Mouse (Mus musculus): ENCODE results near the gene Asic2. TPM values are rescaled to one million over a fixed set of nuclear protein-coding genes. Genes with fewer than 3 reads are reported as not detected.
A peak's percentile ranks its signal among the peaks of the same experiment; 100 is the strongest.

Gene Asic2
- polyA plus RNA-seq, 1 experiment from 2014 or later = 0.35 TPM

DNA sequence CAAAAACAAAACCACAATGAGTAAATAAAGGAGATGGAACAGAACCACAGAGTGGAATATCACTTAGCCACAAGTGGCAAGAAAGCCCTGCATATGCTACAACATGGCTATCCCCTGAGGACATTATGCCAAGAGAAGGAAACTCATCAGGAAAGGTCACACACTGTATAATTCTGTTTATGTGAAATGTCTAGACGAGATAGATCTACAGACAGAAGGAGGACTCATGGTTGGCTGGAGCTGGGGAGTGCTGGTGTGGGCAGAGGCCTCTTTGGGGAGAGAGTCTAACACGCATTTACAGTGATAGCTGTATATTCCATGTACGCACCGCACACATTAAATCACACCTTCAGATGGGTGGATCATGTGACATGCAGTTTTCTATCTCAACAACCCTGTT is 884.4 kb downstream of the Asic2 start:
- H3K4me3 ChIP-seq (replicated peaks) = no peak overlapping the region
- H3K9me3 ChIP-seq (replicated peaks) = no peaks in the 10 kb centered on the region
- no peaks in the 10 kb centered on the region for H3K36me3 ChIP-seq
- H3K27ac ChIP-seq (replicated peaks) = no peak overlapping the region
- H3K4me2 ChIP-seq (replicated peaks) = no peak overlapping the region
- H3K27me3 ChIP-seq = no peaks in the 10 kb centered on the region
- 62% methylated on average over 4 of the region's 4 CpGs for WGBS
- peaks cover 7% of the 10 kb centered on the region for H3K4me1 ChIP-seq
- H3K9ac ChIP-seq = no peak overlapping the region
- no peak for ATAC-seq (ENCODE audit: insufficient number of reproducible peaks, low FRiP score, low TSS enrichment, low read depth)

DNA sequence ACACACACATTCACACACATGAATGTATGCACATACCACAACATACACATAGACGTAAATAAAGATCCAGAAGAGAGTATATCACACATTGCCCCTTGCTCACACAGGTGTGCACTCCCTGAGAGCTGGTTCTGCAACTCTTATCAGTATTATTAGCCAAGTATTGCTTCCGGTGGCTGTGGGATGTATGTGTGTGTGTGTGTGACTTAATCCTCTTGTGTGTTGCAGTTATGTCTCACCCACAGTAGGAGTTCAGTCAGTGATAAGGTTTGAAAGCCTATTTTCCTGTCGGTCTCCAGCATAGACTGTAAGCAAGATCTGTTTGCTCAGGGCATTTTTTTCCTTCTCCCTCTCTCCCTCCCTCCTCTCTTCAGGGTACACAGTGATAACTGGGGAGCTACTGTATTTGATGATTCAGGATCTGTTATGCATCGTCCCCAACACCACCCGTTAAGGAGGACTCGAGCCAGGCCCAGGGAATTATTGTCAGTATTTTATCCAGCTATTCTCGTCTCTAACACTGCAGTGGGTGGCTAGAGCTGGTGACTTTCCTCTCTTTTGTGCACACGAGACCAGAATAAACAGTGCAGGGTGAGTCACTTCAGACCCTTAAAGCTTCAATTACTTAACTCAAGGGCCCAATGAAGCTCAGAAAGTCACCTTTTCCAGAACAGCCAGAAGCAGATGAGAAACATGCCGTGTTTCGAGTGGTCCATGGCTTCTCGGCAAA is 888.0 kb downstream of the Asic2 start:
- no peak overlapping the region for H3K27ac ChIP-seq (replicated peaks)
- H3K27me3 ChIP-seq = no peaks in the 10 kb centered on the region
- H3K4me2 ChIP-seq (replicated peaks) = no peak overlapping the region
- 68% methylated on average over 11 of the region's 11 CpGs for WGBS
- no peak overlapping the region for H3K9ac ChIP-seq
- no peak overlapping the region for H3K4me3 ChIP-seq (replicated peaks)
- peaks cover 9% of the 10 kb centered on the region for H3K4me1 ChIP-seq
- no peak for ATAC-seq (ENCODE audit: insufficient number of reproducible peaks, low FRiP score, low TSS enrichment, low read depth)
- no peaks in the 10 kb centered on the region for H3K36me3 ChIP-seq
- H3K9me3 ChIP-seq (replicated peaks) = no peaks in the 10 kb centered on the region

DNA sequence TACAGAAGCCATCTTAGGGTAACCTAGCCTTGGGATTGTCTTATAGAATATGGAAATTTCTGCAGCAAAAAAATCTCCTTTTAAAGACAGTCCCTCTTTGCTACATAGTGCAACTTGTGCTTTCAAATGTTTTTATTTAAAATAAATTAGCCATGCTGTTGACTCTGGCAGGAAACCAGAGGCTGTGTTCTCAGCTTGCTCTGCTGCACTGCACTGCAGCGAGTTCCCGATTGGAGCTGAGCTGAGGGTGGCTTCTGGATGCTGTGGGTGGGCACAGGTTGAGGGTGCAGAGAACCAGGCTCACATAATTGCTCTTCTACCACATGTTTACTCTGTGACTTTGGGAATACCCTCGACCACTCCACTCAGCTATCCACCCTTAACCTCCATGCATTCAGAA is 889.0 kb downstream of the Asic2 start:
- WGBS = 33% methylated on average over 3 of the region's 3 CpGs
- Histone ChIP-seq H3K9me3 (replicated peaks) (no peaks in the 10 kb centered on the region), H3K27ac (replicated peaks) (no peak overlapping the region), H3K4me1 (peaks cover 9% of the 10 kb centered on the region), H3K36me3 (no peaks in the 10 kb centered on the region), H3K4me2 (replicated peaks) (no peak overlapping the region), H3K4me3 (replicated peaks) (no peak overlapping the region), H3K9ac (no peak overlapping the region), H3K27me3 (no peaks in the 10 kb centered on the region)
- 0 out of 2 replicates have a peak, but pooled peaks have one; percentile 47 for ATAC-seq (ENCODE audit: insufficient number of reproducible peaks, low FRiP score, low TSS enrichment, low read depth)

DNA sequence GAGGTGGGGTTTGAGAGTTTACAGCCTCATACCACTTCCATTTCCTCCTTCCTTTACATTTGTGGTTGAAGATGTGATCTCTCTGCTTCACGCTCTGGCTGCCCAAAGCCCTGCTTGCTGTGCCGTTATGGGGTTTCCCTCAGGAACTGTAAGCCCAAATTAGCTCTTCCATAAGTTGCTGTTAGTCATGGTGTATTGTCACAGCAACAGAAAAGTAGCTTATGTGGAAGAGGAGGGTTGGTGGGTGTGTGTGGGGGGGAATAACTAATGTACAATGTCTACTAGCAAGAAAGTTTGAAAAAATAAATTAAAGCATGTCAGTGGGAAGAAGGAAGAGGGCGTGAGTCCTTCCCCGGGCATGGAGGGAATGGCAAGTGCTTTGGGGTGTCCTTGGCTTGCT is 896.4 kb downstream of the Asic2 start:
- H3K4me2 ChIP-seq (replicated peaks) = no peak overlapping the region
- no peak overlapping the region for H3K27ac ChIP-seq (replicated peaks)
- no peak overlapping the region for H3K4me3 ChIP-seq (replicated peaks)
- H3K4me1 ChIP-seq = no peaks in the 10 kb centered on the region
- ATAC-seq (ENCODE audit: insufficient number of reproducible peaks, low FRiP score, low TSS enrichment, low read depth) = no peak
- no peaks in the 10 kb centered on the region for H3K9me3 ChIP-seq (replicated peaks)
- WGBS = 77% methylated on average over 4 of the region's 4 CpGs
- no peak overlapping the region for H3K9ac ChIP-seq
- no peaks in the 10 kb centered on the region for H3K36me3 ChIP-seq
- H3K27me3 ChIP-seq = no peaks in the 10 kb centered on the region

DNA sequence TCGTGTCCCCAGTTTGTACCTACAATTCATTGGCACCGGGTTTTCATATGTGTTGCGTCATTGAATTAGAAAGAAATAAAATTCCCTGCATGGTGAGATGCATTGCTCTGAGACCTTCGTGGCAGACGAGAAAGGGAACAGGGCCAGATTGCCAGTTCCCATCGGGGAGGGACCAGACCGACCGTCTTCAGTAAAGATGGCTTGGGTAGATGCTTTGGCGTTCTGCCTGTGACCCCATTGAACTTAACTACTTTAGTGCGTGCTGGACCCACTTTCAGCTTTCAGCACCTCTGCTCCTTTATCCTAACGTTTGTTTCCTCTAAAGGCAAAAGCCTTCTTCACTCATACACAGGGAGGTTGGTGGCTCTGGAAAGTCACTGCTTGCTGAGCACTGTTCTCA is 902.9 kb downstream of the Asic2 start:
- 76% methylated on average over 11 of the region's 11 CpGs for WGBS
- H3K4me3 ChIP-seq (replicated peaks) = no peak overlapping the region
- no peaks in the 10 kb centered on the region for H3K9me3 ChIP-seq (replicated peaks)
- no peak overlapping the region for H3K9ac ChIP-seq
- H3K36me3 ChIP-seq = no peaks in the 10 kb centered on the region
- H3K4me1 ChIP-seq = no peaks in the 10 kb centered on the region
- no peak overlapping the region for H3K4me2 ChIP-seq (replicated peaks)
- no peaks in the 10 kb centered on the region for H3K27me3 ChIP-seq
- ATAC-seq (ENCODE audit: insufficient number of reproducible peaks, low FRiP score, low TSS enrichment, low read depth) = no peak
- no peak overlapping the region for H3K27ac ChIP-seq (replicated peaks)

DNA sequence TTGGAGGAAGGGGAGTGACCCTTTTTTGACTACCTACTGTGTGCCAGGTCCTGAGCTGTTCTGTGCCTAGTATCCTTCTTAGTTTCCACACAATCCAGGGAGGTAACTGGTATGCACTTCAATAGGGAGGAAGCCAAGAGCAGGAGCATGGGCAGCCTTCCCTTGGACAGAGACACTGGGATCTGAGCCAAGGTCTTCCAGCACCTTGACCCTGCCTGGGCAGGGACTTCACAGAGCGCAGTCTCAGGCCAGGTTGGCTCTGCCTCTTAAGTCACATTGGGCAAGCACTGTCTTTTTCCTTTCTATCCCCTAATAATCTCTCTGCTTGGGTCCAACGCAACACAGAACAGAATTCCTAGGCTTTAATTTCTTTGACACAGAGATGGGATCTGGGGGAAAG is 904.3 kb downstream of the Asic2 start:
- H3K9ac ChIP-seq = no peak overlapping the region
- 82% methylated on average over 2 of the region's 2 CpGs for WGBS
- H3K9me3 ChIP-seq (replicated peaks) = no peaks in the 10 kb centered on the region
- no peak overlapping the region for H3K4me2 ChIP-seq (replicated peaks)
- no peak overlapping the region for H3K4me3 ChIP-seq (replicated peaks)
- ATAC-seq (ENCODE audit: insufficient number of reproducible peaks, low FRiP score, low TSS enrichment, low read depth) = no peak
- H3K27ac ChIP-seq (replicated peaks) = no peak overlapping the region
- H3K27me3 ChIP-seq = no peaks in the 10 kb centered on the region
- no peaks in the 10 kb centered on the region for H3K36me3 ChIP-seq
- no peaks in the 10 kb centered on the region for H3K4me1 ChIP-seq

DNA sequence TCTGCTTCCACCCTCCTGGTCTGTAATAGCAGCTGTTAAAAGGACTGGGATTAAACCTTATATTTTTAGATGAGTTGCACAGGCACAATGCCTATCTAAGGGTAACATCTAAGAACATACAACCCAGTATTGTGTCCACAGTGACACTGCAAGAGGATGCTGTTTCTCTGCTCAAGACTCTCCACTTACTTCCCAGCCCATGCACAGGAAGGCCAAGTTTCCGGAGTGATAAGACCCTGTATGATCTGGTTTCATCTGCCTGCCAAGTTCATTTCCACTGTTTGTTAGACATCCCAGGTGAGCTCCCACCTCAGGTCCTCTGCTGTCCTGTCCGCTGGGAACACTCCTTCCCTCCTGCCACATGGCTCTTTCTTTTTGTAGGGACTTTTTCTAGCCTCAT is 908.2 kb downstream of the Asic2 start:
- Histone ChIP-seq H3K9ac (no peak overlapping the region), H3K4me1 (no peaks in the 10 kb centered on the region), H3K27ac (replicated peaks) (no peak overlapping the region), H3K27me3 (no peaks in the 10 kb centered on the region), H3K4me3 (replicated peaks) (no peak overlapping the region), H3K9me3 (replicated peaks) (no peaks in the 10 kb centered on the region), H3K36me3 (no peaks in the 10 kb centered on the region), H3K4me2 (replicated peaks) (no peak overlapping the region)
- 84% methylated on average over 2 of the region's 2 CpGs for WGBS
- no peak for ATAC-seq (ENCODE audit: insufficient number of reproducible peaks, low FRiP score, low TSS enrichment, low read depth)

DNA sequence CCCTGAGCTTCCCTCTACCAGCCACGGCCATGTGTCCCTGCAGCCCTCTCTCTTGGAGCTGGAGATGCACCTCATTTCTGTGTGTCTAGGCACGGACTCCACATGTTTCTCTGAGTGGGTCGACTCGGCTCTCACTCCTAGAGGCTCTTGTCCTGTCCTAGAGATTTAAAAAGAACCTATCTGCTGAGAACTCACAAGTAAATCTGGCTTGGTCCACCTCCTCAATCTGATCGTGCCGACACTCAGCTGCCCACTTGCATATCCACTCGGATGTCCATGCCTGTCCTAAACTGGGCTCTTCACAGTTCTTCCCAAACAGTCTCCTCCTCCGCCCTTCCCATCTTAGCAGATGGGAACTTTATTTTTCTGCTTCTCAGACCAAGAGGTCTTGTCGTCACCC is 908.7 kb downstream of the Asic2 start:
- Histone ChIP-seq H3K4me3 (replicated peaks) (no peak overlapping the region), H3K9me3 (replicated peaks) (no peaks in the 10 kb centered on the region), H3K36me3 (no peaks in the 10 kb centered on the region), H3K27me3 (no peaks in the 10 kb centered on the region), H3K9ac (no peak overlapping the region), H3K4me2 (replicated peaks) (no peak overlapping the region), H3K4me1 (no peaks in the 10 kb centered on the region), H3K27ac (replicated peaks) (no peak overlapping the region)
- 82% methylated on average over 9 of the region's 9 CpGs for WGBS
- ATAC-seq (ENCODE audit: insufficient number of reproducible peaks, low FRiP score, low TSS enrichment, low read depth) = no peak

DNA sequence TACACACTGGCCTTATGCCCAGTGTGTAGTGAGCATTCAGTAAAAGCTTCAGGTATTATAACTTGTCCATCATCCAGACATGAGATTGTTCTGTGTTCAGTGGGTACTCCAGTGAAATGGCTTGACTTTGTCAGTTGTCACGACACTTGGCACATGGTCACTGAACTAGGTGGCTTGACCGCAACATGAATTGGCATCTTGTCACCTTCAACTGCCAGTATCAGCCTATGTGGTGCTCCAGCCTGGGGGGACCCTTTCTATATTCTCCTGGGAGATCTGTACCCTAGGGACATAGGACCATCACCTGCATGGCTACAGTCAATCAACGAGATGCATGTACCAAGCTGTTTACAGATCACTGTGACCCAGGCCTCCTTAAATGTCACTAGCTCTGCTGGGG is 910.8 kb downstream of the Asic2 start:
- Histone ChIP-seq H3K9me3 (replicated peaks) (no peaks in the 10 kb centered on the region), H3K4me1 (no peaks in the 10 kb centered on the region), H3K4me3 (replicated peaks) (no peak overlapping the region), H3K4me2 (replicated peaks) (no peak overlapping the region), H3K36me3 (no peaks in the 10 kb centered on the region), H3K27me3 (no peaks in the 10 kb centered on the region), H3K9ac (no peak overlapping the region), H3K27ac (replicated peaks) (no peak overlapping the region)
- 93% methylated on average over 3 of the region's 3 CpGs for WGBS
- ATAC-seq (ENCODE audit: insufficient number of reproducible peaks, low FRiP score, low TSS enrichment, low read depth) = no peak

DNA sequence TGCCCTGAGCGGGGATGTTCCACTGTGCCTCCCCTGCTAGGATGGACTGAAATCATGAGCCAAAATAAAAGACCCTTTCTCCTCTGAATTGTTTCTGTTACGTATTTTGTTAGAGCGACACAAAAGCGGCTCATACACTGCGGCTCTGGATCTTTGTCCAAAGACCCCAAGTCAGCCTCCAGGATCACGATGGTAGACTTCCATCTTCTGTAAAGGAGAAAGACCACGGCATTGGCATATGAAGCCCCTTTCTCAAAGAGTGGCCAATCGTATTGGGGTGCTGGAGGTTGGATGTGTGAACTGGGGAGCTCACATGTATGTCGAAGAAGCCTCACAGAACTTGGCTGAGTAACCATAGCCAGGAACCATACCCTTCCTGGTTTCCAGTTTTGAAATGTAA is 911.5 kb downstream of the Asic2 start:
- H3K27me3 ChIP-seq = no peaks in the 10 kb centered on the region
- H3K9ac ChIP-seq = no peak overlapping the region
- H3K27ac ChIP-seq (replicated peaks) = no peak overlapping the region
- ATAC-seq (ENCODE audit: insufficient number of reproducible peaks, low FRiP score, low TSS enrichment, low read depth) = no peak
- 86% methylated on average over 9 of the region's 9 CpGs for WGBS
- H3K36me3 ChIP-seq = no peaks in the 10 kb centered on the region
- no peaks in the 10 kb centered on the region for H3K9me3 ChIP-seq (replicated peaks)
- no peaks in the 10 kb centered on the region for H3K4me1 ChIP-seq
- H3K4me2 ChIP-seq (replicated peaks) = no peak overlapping the region
- no peak overlapping the region for H3K4me3 ChIP-seq (replicated peaks)

DNA sequence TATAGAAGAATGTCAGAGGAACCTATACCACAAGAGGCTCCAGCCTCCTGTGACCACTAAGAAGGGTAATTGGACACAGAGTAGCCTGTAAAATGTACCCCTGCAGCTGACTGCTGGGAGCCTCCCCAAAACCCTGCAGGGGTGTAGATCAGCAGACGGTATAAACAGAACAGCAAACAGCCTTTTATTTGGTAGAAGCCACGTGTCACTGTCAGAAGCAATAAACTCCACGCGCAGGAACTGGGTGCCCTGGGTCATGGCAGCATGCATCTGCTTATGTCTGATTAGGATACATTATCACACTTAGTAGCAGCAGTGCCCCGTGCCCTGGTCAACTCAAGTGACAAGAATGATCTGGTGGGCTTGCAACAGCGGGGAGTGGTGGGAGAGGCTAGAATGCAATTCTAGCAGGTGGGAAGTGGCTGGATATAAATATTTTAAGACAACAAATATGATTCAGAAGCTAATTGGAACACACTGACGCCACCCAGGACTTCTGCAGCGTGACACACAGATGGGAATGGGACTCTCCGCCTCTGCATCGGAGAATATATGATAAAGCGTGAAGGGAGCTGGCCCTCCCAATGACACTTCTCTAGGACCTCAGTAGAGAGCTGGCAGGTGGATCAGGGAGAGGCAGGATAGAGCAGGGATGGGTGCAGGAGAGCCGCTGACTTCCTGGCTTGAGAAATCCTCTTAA is 912.7 kb downstream of the Asic2 start:
- no peaks in the 10 kb centered on the region for H3K36me3 ChIP-seq
- no peak overlapping the region for H3K27ac ChIP-seq (replicated peaks)
- ATAC-seq (ENCODE audit: insufficient number of reproducible peaks, low FRiP score, low TSS enrichment, low read depth) = no peak
- no peak overlapping the region for H3K4me2 ChIP-seq (replicated peaks)
- H3K27me3 ChIP-seq = no peaks in the 10 kb centered on the region
- no peak overlapping the region for H3K9ac ChIP-seq
- no peaks in the 10 kb centered on the region for H3K9me3 ChIP-seq (replicated peaks)
- WGBS = 68% methylated on average over 12 of the region's 12 CpGs
- H3K4me3 ChIP-seq (replicated peaks) = no peak overlapping the region
- H3K4me1 ChIP-seq = no peaks in the 10 kb centered on the region

DNA sequence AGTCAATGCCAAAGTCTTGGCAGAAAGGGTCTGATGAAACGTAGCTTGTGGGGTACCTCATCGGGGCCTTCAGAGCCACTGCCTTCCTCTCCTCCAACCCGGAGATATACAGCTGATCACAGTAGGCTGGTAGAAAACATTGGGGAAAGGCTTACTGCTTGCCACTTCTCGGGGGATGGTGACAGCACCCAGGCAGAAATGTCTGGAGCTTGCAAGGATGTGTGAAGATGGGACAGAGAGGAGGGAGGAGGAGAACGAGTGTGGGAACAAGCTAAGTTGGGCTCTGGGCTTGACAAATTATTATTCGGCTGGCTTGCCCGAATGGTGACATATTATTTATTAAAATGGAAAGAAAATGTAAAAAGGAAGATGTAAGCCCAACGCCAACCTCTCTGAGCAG is 914.4 kb downstream of the Asic2 start:
- Histone ChIP-seq H3K27me3 (no peaks in the 10 kb centered on the region), H3K4me1 (no peaks in the 10 kb centered on the region)
- WGBS = 90% methylated on average over 8 of the region's 8 CpGs

More for the DNA sequence above, 914.4 kb downstream of the Asic2 start:
- no peaks in the 10 kb centered on the region for H3K36me3 ChIP-seq
- H3K9me3 ChIP-seq (replicated peaks) = no peaks in the 10 kb centered on the region
- no peak overlapping the region for H3K27ac ChIP-seq (replicated peaks)
- no peak for ATAC-seq (ENCODE audit: insufficient number of reproducible peaks, low FRiP score, low TSS enrichment, low read depth)
- H3K9ac ChIP-seq = no peak overlapping the region
- no peak overlapping the region for H3K4me2 ChIP-seq (replicated peaks)
- H3K4me3 ChIP-seq (replicated peaks) = no peak overlapping the region
